ENCODE assay signal across 7 mouse cellular contexts in the genomic region with DNA sequence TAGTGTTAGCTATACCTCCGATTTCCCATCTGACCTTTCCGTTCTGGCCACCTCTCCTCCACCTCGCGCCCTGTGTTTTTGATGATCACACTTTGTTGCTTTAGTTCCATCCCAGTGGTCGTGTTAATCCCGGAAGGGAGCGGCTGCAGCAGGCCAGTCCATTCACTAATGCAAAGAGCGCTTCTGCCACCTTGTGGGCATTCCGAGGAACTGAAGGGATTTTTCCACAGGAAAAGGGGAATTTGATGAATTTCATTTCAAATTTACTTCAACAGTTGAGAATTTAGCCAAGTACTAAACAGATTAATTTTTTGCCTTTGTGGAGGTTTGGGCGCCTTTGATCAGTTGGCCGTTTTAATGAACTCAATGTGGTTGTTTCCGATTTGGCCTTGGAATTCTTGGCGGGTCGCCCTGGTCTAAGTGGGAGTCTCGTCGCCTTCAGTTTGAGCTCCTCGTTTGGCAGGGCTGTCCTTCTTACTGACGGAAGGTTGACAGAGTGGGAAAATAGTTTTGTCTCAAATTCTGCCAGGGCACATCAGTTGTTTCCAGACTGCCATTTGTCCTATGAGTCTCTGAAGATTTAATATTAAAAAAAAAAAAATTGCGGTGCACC.
DNase-seq lines count a peak whose midpoint lies in the region; ATAC-seq and TF ChIP-seq lines count a peak whose summit lies in the region.

No protein-coding gene starts in this region.

- peak; percentile 40; the same call in 1 of the 2 replicates for ATAC-seq in megakaryocyte, adult 5-6 weeks (ENCODE audit: poor library complexity, severe bottlenecking)

- H3K4me3 ChIP-seq in left cerebral cortex, adult 2 months, result peak overlapping the region; percentile 24; the same call in 1 of the 2 replicates

- TF ChIP-seq CTCF in left cerebral cortex, adult 2 months (IDR thresholded peaks at IDR 0.05), result peak; percentile 98

- DNase-seq in adrenal gland, adult 2 months, result peak; percentile 55
- peak; percentile 49 to 66 for DNase-seq in cerebellum, postnatal 4 days (ENCODE audit: low spot score in 2 of 2)
- peak; percentile 17 to 33 for DNase-seq in gastrocnemius, adult 8-10 months (ENCODE audit: low spot score in 2 of 2)
- peak; percentile 31 for DNase-seq in hindlimb bud, embryonic 11.5 days (ENCODE audit: extremely low spot score, low read depth, low spot score)
- DNase-seq in left cerebral cortex, adult 2 months (ENCODE audit: extremely low spot score in 1 of 2, low spot score in 2 of 2), result peak; percentile 46 to 59
- peak; percentile 69 for DNase-seq in right cerebral cortex, postnatal 4 days

- H3K27ac ChIP-seq in left cerebral cortex, adult 2 months, result peak overlapping the region; percentile 56; the same call in 1 of the 2 replicates

- intact Hi-C loops in left cerebral cortex, adult 2 months (cut with DNase I), result loop anchor here (1.0 to 5.0 kb wide), 3 partner anchors 205 to 455 kb away; a partner anchor contains a TSS

Comparison
In these comparisons a context has a peak if more than half of its experiments do, and no peak if none do; other contexts are left out.
1. Peak in every context shown above with its lines: DNase-seq, ATAC-seq, H3K4me3 ChIP-seq and H3K27ac ChIP-seq.